Mouse (Mus musculus) cerebellum, adult 2 months (tissue): ENCODE results near the gene Atp8a1.

Experiments
- CTCF ChIP-seq: fragments of 200-500 bp; IDR thresholded peaks from 2 replicates; pipeline ENCODE4 v1.5.1; 2011; ENCODE audit warnings: low read depth, mild to moderate bottlenecking, control low read depth, low read length, moderate library complexity, borderline replicate concordance; ENCODE audit not compliant: insufficient read depth
- POLR2A ChIP-seq: fragments of 200-500 bp; IDR thresholded peaks from 2 replicates; pipeline ENCODE4 v1.6.1; 2011; ENCODE audit warnings: low read length, control low read depth, borderline replicate concordance; ENCODE audit not compliant: insufficient read depth

- TF ChIP-seq CTCF (no peak), POLR2A (no peak)
Measured at GRCm38 (mm10) chr5:67629440-67629839, 217.8 kb downstream of the Atp8a1 start.
